Mouse (Mus musculus) embryonic fibroblast, embryonic 13.5 days (primary cell): ENCODE data around the gene Spaca4.

Experiments used
- CTCF ChIP-seq: IDR thresholded peaks from 2 replicates; pipeline ENCODE4 v1.5.1; 2011; ENCODE audit warnings: mild to moderate bottlenecking, control low read depth, low read length, moderate library complexity, borderline replicate concordance; ENCODE audit not compliant: insufficient read depth
- POLR2A ChIP-seq: IDR thresholded peaks from 2 replicates; pipeline ENCODE4 v1.6.1; 2011; ENCODE audit warnings: low read depth, mild to moderate bottlenecking, control low read depth, low read length, moderate library complexity

- TF ChIP-seq CTCF (no peak), POLR2A (no peak)
These were observed 25.2 kb downstream of the Spaca4 start for GRCm38 (mm10) chr7:45700301-45701015.
